Mouse (Mus musculus) forebrain, embryonic 14.5 days (tissue): Measurements from ENCODE around the gene Gm19684. TPM values are rescaled to one million over a fixed set of nuclear protein-coding genes. Genes with fewer than 3 reads are reported as not detected.

Experiments
- polyA plus RNA-seq: library from polyadenylated mRNA; unstranded; fragments of >200 nt; fragmentation: Nextera tagmentation; extraction: Ambion mirVana; gene quantifications from 2 replicates; pipeline ENCODE4 v1.2.1, GENCODE M21; 2014

Gm19684 gene
- polyA plus RNA-seq, 1 experiment from 2014 or later = not detected

Other genes starting within 250 kb of the Gm19684 start
- 29.3 and 31.8 TPM in 2 replicates for gene Dhx16, start 241.9 kb upstream of the Gm19684 start, polyA plus RNA-seq
- gene 2310061I04Rik, start 224.2 kb upstream of the Gm19684 start, polyA plus RNA-seq = 30.4 and 34.3 TPM in 2 replicates
- gene Atat1, start 211.6 kb upstream of the Gm19684 start, polyA plus RNA-seq = 313 and 439 TPM in 2 replicates
- 58.4 and 68.8 TPM in 2 replicates for gene Mrps18b, start 205.3 kb upstream of the Gm19684 start, polyA plus RNA-seq
- gene Ppp1r10, start 205.2 kb upstream of the Gm19684 start, polyA plus RNA-seq = 34.9 and 44.5 TPM in 2 replicates
- gene Abcf1, start 151.9 kb upstream of the Gm19684 start, polyA plus RNA-seq = 55.8 and 78.1 TPM in 2 replicates
- 27.9 and 35.7 TPM in 2 replicates for gene Gnl1, start 141.8 kb upstream of the Gm19684 start, polyA plus RNA-seq
- 58.5 and 69.8 TPM in 2 replicates for gene Prr3, start 141.4 kb upstream of the Gm19684 start, polyA plus RNA-seq
- 2.3 and 4.8 TPM in 2 replicates for gene H2-T24, start 101.1 kb upstream of the Gm19684 start, polyA plus RNA-seq
- 4.5 and 5.6 TPM in 2 replicates for gene H2-T23, start 88.8 kb upstream of the Gm19684 start, polyA plus RNA-seq
- 6.2 and 7.1 TPM in 2 replicates for gene H2-T22, start 78.9 kb upstream of the Gm19684 start, polyA plus RNA-seq
- not detected in 2 replicates for gene Gm6034, start 78.7 kb upstream of the Gm19684 start, polyA plus RNA-seq
- gene Gm11127, start 63.3 kb upstream of the Gm19684 start, polyA plus RNA-seq = not detected in 2 replicates
- gene Gm7030, start 7.7 kb downstream of the Gm19684 start, polyA plus RNA-seq = not detected in 2 replicates
- gene Gm8909, start 46.9 kb downstream of the Gm19684 start, polyA plus RNA-seq = not detected in 2 replicates
- not detected in 2 replicates for gene H2-T3, start 68.6 kb downstream of the Gm19684 start, polyA plus RNA-seq
- gene Rpp21, start 136.4 kb downstream of the Gm19684 start, polyA plus RNA-seq = 103 and 128 TPM in 2 replicates
- gene Trim39, start 150.6 kb downstream of the Gm19684 start, polyA plus RNA-seq = 13.3 and 15.2 TPM in 2 replicates
- gene H2-M10.2, start 164.8 kb downstream of the Gm19684 start, polyA plus RNA-seq = not detected in 2 replicates
- not detected in 2 replicates for gene H2-M10.1, start 204.5 kb downstream of the Gm19684 start, polyA plus RNA-seq
- not detected in 2 replicates for gene H2-M10.3, start 246.7 kb downstream of the Gm19684 start, polyA plus RNA-seq